Mouse (Mus musculus): ENCODE measurements at regions not wholly inside any gene's neighbourhood (a gene's known extent, or its start where the extent isn't known, plus 50 kb on each side); places are given as distances from the start of the nearest gene placed in this dataset.

- TF ChIP-seq CTCF (conservative IDR thresholded peaks at IDR 0.05; ENCODE audit: low read length): no peak
- TF ChIP-seq POU5F1 (IDR thresholded peaks at IDR 0.05; ENCODE audit: borderline replicate concordance, low read length): no peak
- TF ChIP-seq NANOG (IDR thresholded peaks at IDR 0.05; ENCODE audit: borderline replicate concordance, low read length): no peak
Observed at GRCm38 (mm10) chr12:15890591-15890990, 73.9 kb upstream of the Trib2 start.
